Mouse (Mus musculus) stomach, embryonic 16.5 days (tissue): ENCODE data around the gene Ptprcap. TPM values are rescaled to one million over a fixed set of nuclear protein-coding genes. Genes with fewer than 3 reads are reported as not detected.

Source experiments
- ATAC-seq: fragments of 200-750 bp; cut with Nextera tagmentation; 2 replicates; pipeline ENCODE4 v1.8.0; 2017; ENCODE audit warnings: moderate number of reproducible peaks, moderate TSS enrichment; ENCODE audit not compliant: insufficient read depth, low FRiP score
- H3K27ac ChIP-seq: fragments of 300-500 bp; sonication (generic); 2 replicates; pipeline ENCODE4 v1.5.1; 2014; ENCODE audit warnings: low read length
- H3K27me3 ChIP-seq: fragments of 300-500 bp; sonication (generic); 2 replicates; pipeline ENCODE4 v1.6.1; 2014; ENCODE audit warnings: low read length, control low read depth, mixed read lengths; ENCODE audit not compliant: control insufficient read depth, insufficient read depth
- H3K36me3 ChIP-seq: fragments of 300-500 bp; sonication (generic); 2 replicates; pipeline ENCODE4 v1.6.1; 2014; ENCODE audit warnings: low read length; ENCODE audit not compliant: control insufficient read depth, insufficient read depth
- H3K4me1 ChIP-seq: fragments of 300-500 bp; sonication (generic); 2 replicates; pipeline ENCODE4 v1.6.1; 2014; ENCODE audit warnings: low read length, control low read depth, mixed read lengths; ENCODE audit not compliant: control insufficient read depth, insufficient read depth
- H3K4me2 ChIP-seq: fragments of 300-500 bp; sonication (generic); 2 replicates; pipeline ENCODE4 v1.6.1; 2014; ENCODE audit warnings: low read depth, low read length, mixed read lengths
- H3K4me3 ChIP-seq: fragments of 300-500 bp; sonication (generic); replicated peaks from 2 replicates; pipeline ENCODE4 v1.5.1; 2014; ENCODE audit warnings: mild to moderate bottlenecking, low read length
- H3K9ac ChIP-seq: fragments of 300-500 bp; sonication (generic); 2 replicates; pipeline ENCODE4 v1.6.1; 2014; ENCODE audit warnings: low read length
- H3K9me3 ChIP-seq: fragments of 300-500 bp; sonication (generic); replicated peaks from 2 replicates; pipeline ENCODE4 v1.6.1; 2016; ENCODE audit warnings: low read length, control low read depth; ENCODE audit not compliant: control insufficient read depth
- WGBS: fragments of 180-500 bp; shearing (Covaris S2); extraction: QIAGEN DNeasy Blood & Tissue Kit; methylation state at CpG from one replicate; pipeline ENCODE4 v1.1.7; 2014; 5-methylcytosine and 5-hydroxymethylcytosine counted together
- polyA plus RNA-seq: library from polyadenylated mRNA; unstranded; fragments of >200 nt; fragmentation: Nextera tagmentation; extraction: Ambion mirVana; gene quantifications from 2 replicates; pipeline ENCODE4 v1.2.1, GENCODE M21; 2015

Ptprcap gene
- polyA plus RNA-seq, 1 experiment from 2014 or later = 6.2 TPM

DNA sequence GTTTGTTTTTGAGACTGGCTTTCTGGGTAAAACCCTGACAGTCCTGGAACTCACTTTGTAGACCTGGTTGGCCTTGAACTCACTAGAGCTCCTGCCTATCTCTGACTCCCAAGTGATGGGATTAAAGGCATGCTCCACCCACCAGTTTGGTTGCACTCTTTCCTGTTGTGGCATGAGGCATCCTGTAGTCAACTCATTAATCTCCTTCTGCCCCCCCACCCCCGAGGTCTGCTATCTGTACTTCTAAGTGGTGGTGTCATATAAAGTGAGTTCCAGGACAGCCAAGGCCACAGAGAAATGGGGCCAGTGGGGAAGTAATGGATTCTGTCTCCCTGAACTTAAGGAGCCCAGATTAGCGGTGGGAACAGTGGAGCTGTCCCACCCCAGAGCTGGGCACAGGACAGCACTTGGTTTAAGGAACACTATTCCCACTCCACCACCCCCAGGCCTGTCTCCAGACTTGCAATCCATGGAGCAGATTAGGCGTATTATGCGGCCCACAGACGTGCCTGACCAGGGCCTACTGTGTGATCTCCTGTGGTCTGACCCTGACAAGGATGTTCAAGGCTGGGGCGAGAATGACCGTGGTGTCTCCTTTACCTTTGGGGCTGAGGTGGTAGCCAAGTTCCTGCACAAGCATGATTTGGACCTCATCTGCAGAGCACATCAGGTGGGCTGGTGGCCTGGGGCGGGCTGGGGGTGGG is 40.8 kb downstream of the Ptprcap start:
- WGBS = 86% methylated on average over 8 of the region's 8 CpGs
- no peak overlapping the region for H3K27ac ChIP-seq
- peaks cover 19% of the 10 kb centered on the region for H3K4me1 ChIP-seq
- H3K36me3 ChIP-seq = peaks cover 24% of the 10 kb centered on the region; the same call in 1 of the 2 replicates
- no peak overlapping the region for H3K9ac ChIP-seq
- ATAC-seq = no peak
- H3K4me2 ChIP-seq = no peak overlapping the region
- H3K27me3 ChIP-seq = no peaks in the 10 kb centered on the region
- no peak overlapping the region for H3K4me3 ChIP-seq
- H3K9me3 ChIP-seq = no peaks in the 10 kb centered on the region

DNA sequence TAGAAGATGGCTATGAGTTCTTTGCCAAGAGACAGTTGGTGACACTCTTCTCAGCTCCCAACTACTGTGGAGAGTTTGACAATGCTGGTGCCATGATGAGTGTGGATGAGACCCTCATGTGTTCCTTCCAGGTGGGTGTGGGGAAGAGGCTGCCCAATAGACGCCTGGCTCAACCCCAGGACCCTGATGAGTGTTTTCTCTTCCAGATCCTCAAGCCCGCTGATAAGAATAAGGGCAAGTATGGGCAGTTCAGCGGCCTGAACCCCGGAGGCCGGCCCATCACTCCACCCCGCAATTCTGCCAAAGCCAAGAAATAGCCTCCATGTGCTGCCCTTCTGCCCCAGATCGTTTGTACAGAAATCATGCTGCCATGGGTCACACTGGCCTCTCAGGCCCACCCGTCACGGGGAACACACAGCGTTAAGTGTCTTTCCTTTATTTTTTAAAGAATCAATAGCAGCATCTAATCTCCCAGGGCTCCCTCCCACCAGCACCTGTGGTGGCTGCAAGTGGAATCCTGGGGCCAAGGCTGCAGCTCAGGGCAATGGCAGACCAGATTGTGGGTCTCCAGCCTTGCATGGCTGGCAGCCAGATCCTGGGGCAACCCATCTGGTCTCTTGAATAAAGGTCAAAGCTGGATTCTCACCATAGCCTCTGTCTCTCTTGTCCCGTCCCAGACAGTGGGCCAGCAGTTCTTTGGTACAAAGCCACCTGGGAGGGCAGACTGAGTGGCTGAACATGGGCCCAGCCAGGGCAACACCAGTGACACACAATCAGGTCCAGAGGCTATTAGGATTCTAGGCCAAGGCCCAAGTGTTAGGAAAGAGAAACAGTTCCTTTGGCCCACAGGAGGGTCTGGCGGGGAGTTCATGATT is 41.6 kb downstream of the Ptprcap start:
- Histone ChIP-seq H3K4me3 (no peak overlapping the region), H3K27me3 (no peaks in the 10 kb centered on the region), H3K9me3 (no peaks in the 10 kb centered on the region), H3K27ac (no peak overlapping the region), H3K4me1 (peaks cover 20% of the 10 kb centered on the region), H3K36me3 (peaks cover 24% of the 10 kb centered on the region; the same call in 1 of the 2 replicates), H3K4me2 (no peak overlapping the region), H3K9ac (no peak overlapping the region)
- 79% methylated on average over 12 of the region's 12 CpGs for WGBS
- no peak for ATAC-seq

DNA sequence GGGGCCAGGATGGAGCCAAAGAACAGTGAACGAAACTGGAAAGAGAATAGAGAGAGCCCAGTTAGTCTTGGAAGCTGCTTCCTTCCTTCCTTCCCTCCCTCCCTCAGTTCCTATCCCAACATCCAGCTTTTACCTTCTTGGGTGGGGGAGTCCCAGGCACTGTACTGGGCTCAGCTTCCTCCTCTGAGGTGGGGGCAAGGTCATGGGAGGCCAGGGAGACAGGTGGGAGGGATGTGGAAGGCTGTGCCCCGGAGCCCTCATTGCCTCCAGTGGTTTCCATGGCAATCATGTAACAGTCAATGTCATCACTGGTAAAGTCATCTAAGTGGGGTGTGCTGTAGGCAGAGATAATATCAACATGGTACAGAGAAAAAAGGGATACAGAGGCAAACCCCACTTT is 42.6 kb downstream of the Ptprcap start:
- Histone ChIP-seq H3K4me2 (no peak overlapping the region), H3K27ac (no peak overlapping the region), H3K4me3 (no peak overlapping the region), H3K4me1 (peaks cover 24% of the 10 kb centered on the region), H3K9ac (no peak overlapping the region; the same call in 1 of the 2 replicates), H3K9me3 (no peaks in the 10 kb centered on the region), H3K27me3 (no peaks in the 10 kb centered on the region), H3K36me3 (peaks cover 24% of the 10 kb centered on the region; the same call in 1 of the 2 replicates)
- WGBS = 52% methylated on average over 2 of the region's 2 CpGs
- ATAC-seq = no peak

DNA sequence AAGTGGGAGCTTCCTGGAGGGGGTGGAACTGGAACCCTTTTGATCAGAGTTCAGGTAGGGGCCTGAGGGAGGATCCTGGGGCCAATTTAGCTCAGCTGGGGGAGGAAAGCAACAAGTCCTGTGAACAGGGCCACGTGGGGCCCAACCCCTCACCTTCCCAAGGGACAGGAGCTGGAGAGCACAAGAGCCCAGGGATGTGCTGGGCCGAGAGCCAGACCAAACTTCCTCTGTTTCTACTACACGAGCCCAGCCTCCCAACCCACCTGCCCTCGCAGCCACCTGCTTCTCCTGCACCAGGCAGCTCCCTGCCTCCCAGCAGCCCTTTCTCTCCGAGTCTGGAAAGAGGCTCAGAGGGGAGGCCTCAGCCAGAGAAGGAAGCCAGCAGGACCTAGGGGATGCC is 43.1 kb downstream of the Ptprcap start:
- Histone ChIP-seq H3K27ac (no peak overlapping the region), H3K4me2 (no peak overlapping the region), H3K36me3 (peaks cover 24% of the 10 kb centered on the region; the same call in 1 of the 2 replicates), H3K9ac (no peak overlapping the region), H3K27me3 (no peaks in the 10 kb centered on the region), H3K9me3 (no peaks in the 10 kb centered on the region), H3K4me1 (peaks cover 24% of the 10 kb centered on the region), H3K4me3 (no peak overlapping the region)
- WGBS = 27% methylated on average over 5 of the region's 5 CpGs
- ATAC-seq = no peak

DNA sequence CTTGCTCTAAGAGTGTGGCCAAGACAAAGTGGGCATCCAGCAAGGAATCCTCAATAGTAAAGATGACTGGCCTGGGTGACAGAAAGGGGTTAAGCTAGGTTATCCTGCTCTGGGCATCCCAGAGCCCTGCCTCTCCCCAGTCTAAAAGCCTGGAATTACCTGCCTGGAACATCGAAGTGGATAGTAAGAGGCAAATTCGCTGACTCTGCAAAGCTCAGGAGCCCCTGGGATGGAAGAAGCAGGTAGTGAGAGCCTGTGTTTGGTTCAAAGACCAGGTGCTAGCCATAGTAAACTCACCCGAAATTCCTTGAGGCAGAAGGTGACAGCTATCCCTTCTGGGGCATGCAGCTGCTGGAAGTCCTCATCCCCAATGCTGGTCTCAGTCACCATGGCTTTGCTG is 43.8 kb downstream of the Ptprcap start:
- no peak overlapping the region for H3K4me3 ChIP-seq
- no peak overlapping the region for H3K4me2 ChIP-seq
- H3K4me1 ChIP-seq = peaks cover 29% of the 10 kb centered on the region
- H3K9me3 ChIP-seq = no peaks in the 10 kb centered on the region
- H3K27me3 ChIP-seq = no peaks in the 10 kb centered on the region
- 63% methylated on average over 3 of the region's 3 CpGs for WGBS
- H3K36me3 ChIP-seq = peaks cover 24% of the 10 kb centered on the region; the same call in 1 of the 2 replicates
- H3K27ac ChIP-seq = no peak overlapping the region
- no peak overlapping the region for H3K9ac ChIP-seq
- ATAC-seq = no peak

DNA sequence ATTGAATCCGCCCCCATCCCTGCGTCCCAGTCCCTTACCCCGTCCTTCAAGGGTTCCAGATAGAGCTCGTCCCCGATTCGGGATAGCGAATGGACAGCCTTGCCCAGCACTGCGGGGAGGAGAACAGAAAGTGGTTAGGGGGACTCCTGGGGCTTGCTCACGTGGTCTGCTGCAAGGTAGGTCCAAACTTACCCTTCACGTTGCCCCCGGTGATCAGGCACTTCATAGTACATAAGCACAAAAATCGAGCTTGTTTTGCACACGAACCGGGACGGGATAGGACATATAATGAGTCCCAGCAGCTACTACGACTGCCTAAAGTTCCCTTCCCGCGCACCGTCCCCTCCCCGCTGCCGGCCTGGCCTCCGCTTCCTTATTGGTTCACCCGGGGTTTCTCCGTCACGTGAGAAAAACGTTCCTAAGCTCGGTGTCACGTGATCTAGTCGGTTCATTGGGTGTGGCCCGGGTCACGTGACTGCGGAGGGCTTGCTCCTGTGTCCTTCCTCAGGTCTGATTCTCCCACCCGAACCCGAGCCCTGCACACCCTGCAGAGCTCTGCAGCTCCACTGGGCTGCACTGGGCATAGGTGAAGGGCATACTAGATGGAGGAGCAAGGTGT is 48.0 kb downstream of the Ptprcap start, which contains the start of gene Rad9a:
TSS of gene Rad9a (minus strand) at position 372 of the 619 bp plus-strand sequence.
- H3K27me3 ChIP-seq = no peaks in the 10 kb centered on the region
- ATAC-seq = peak; percentile 85
- peak within 1 kb of the TSS; percentile 88 for H3K9ac ChIP-seq
- H3K4me2 ChIP-seq = peak within 1 kb of the TSS; percentile 100
- H3K36me3 ChIP-seq = no peaks in the 10 kb centered on the region
- H3K9me3 ChIP-seq = no peaks in the 10 kb centered on the region
- peak within 1 kb of the TSS; percentile 73 for H3K27ac ChIP-seq
- under 1% methylated on average over 34 of the region's 34 CpGs for WGBS
- H3K4me1 ChIP-seq = peaks cover 22% of the 10 kb centered on the region
- peak within 1 kb of the TSS; percentile 81 for H3K4me3 ChIP-seq

DNA sequence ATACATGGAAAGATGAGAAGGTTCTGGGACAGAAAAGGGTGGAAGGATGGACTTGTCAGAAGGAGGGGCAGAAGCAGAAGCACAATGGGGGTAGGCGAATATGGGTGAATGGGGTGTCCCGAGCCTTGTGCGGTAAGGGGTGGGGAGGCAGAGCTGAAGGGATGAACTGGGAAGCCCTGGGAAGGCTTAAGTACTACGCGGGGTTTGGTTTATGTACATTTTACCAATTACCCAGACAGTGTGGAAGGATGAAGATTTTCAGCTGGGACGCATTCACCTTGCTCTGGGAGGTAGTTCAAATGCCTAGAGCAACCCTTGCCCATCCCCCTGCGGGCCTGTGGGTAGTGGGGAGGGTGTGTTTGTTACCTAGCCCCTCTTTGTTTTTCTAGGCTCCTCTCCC is 48.7 kb downstream of the Ptprcap start:
- Histone ChIP-seq H3K4me2 (peak overlapping the region; percentile 100), H3K4me1 (peaks cover 22% of the 10 kb centered on the region), H3K27me3 (no peaks in the 10 kb centered on the region), H3K4me3 (peak overlapping the region; percentile 81), H3K36me3 (no peaks in the 10 kb centered on the region), H3K9ac (peak overlapping the region; percentile 88), H3K9me3 (no peaks in the 10 kb centered on the region), H3K27ac (0 out of 2 replicates have a peak overlapping the region, but pooled peaks have one; percentile 59)
- WGBS = 28% methylated on average over 7 of the region's 7 CpGs
- no peak for ATAC-seq

DNA sequence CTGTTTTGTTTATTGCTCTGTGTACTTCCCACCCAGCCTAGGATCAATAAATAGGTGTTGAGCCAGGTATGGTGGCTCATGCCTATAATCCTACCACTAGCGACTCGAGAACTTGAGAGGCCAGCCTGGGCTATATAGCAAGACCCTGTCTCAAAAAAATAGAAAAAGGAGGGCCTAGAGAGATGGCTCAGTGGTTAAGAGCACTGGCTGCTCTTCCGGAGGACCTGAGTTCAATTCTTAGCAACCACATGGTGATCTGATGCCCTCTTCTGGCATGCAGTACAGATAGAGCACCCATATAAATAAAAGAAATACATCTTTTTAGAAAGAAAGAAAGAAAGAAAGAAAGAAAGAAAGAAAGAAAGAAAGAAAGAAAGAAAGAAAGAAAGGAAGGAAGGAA is 49.7 kb downstream of the Ptprcap start:
- Histone ChIP-seq H3K27me3 (no peaks in the 10 kb centered on the region), H3K36me3 (no peaks in the 10 kb centered on the region), H3K27ac (no peak overlapping the region), H3K4me3 (no peak overlapping the region), H3K9me3 (no peaks in the 10 kb centered on the region), H3K9ac (no peak overlapping the region), H3K4me2 (no peak overlapping the region), H3K4me1 (peaks cover 22% of the 10 kb centered on the region)
- 60% methylated on average over 3 of the region's 3 CpGs for WGBS
- no peak for ATAC-seq
